Mouse (Mus musculus): ENCODE measurements around the gene Krtcap2. TPM values are rescaled to one million over a fixed set of nuclear protein-coding genes. Genes with fewer than 3 reads are reported as not detected.

Gene Krtcap2
- polyA plus RNA-seq, 1 experiment from 2014 or later, result 349 TPM

- Histone ChIP-seq H3K9ac (ENCODE audit: low read depth, low read length) (no peak overlapping the region), H3K4me2 (ENCODE audit: low read depth, low read length) (no peak overlapping the region), H3K36me3 (ENCODE audit: control insufficient read depth, insufficient read depth, low read length) (peaks cover 22% of the 10 kb centered on the region; the same call in 1 of the 2 replicates), H3K27me3 (replicated peaks; ENCODE audit: control insufficient read depth, insufficient read depth, low read length) (no peaks in the 10 kb centered on the region), H3K27ac (replicated peaks; ENCODE audit: low read depth, low read length) (no peak overlapping the region), H3K4me3 (ENCODE audit: low read depth, low read length) (no peak overlapping the region), H3K9me3 (ENCODE audit: control insufficient read depth, low read length) (no peaks in the 10 kb centered on the region), H3K4me1 (ENCODE audit: control insufficient read depth, insufficient read depth, low read length) (0 out of 2 replicates have a peak, but pooled peaks cover 2% of the 10 kb centered on the region)
- ATAC-seq (ENCODE audit: low read depth), result no peak
- DNase-seq (ENCODE audit: low spot score), result no peak
- WGBS, result 74% methylated on average over 13 of the region's 14 CpGs
Observed at GRCm38 (mm10) chr3:89233562-89234110, 12.1 kb upstream of the Krtcap2 start.

- H3K9me3 ChIP-seq (ENCODE audit: control insufficient read depth, low read length), result no peaks in the 10 kb centered on the region
- H3K4me2 ChIP-seq (ENCODE audit: low read depth, low read length), result no peak overlapping the region
- DNase-seq (ENCODE audit: low spot score) (no peak), ATAC-seq (ENCODE audit: low read depth) (no peak)
- H3K36me3 ChIP-seq (ENCODE audit: control insufficient read depth, insufficient read depth, low read length), result peaks cover 31% of the 10 kb centered on the region; the same call in 1 of the 2 replicates
- no peak overlapping the region for H3K9ac ChIP-seq (ENCODE audit: low read depth, low read length)
- no peaks in the 10 kb centered on the region for H3K27me3 ChIP-seq (replicated peaks; ENCODE audit: control insufficient read depth, insufficient read depth, low read length)
- H3K27ac ChIP-seq (replicated peaks; ENCODE audit: low read depth, low read length), result no peak overlapping the region
- H3K4me1 ChIP-seq (ENCODE audit: control insufficient read depth, insufficient read depth, low read length), result no peaks in the 10 kb centered on the region
- no peak overlapping the region for H3K4me3 ChIP-seq (ENCODE audit: low read depth, low read length)
- WGBS, result 87% methylated on average over 10 of the region's 10 CpGs
Observed at GRCm38 (mm10) chr3:89236516-89236915, 9.2 kb upstream of the Krtcap2 start.

- Histone ChIP-seq H3K36me3 (ENCODE audit: control insufficient read depth, insufficient read depth, low read length) (peaks cover 37% of the 10 kb centered on the region; the same call in 1 of the 2 replicates), H3K27ac (replicated peaks; ENCODE audit: low read depth, low read length) (no peak overlapping the region), H3K9me3 (ENCODE audit: control insufficient read depth, low read length) (no peaks in the 10 kb centered on the region), H3K4me1 (ENCODE audit: control insufficient read depth, insufficient read depth, low read length) (no peaks in the 10 kb centered on the region), H3K9ac (ENCODE audit: low read depth, low read length) (no peak overlapping the region), H3K4me2 (ENCODE audit: low read depth, low read length) (no peak overlapping the region), H3K27me3 (replicated peaks; ENCODE audit: control insufficient read depth, insufficient read depth, low read length) (no peaks in the 10 kb centered on the region), H3K4me3 (ENCODE audit: low read depth, low read length) (no peak overlapping the region)
- WGBS, result 92% methylated on average over 21 of the region's 21 CpGs
- no peak for ATAC-seq (ENCODE audit: low read depth)
- DNase-seq (ENCODE audit: low spot score), result no peak
Observed at GRCm38 (mm10) chr3:89237682-89238081, 8.1 kb upstream of the Krtcap2 start.

- Histone ChIP-seq H3K9ac (ENCODE audit: low read depth, low read length) (no peak overlapping the region), H3K4me1 (ENCODE audit: control insufficient read depth, insufficient read depth, low read length) (no peaks in the 10 kb centered on the region), H3K27ac (replicated peaks; ENCODE audit: low read depth, low read length) (no peak overlapping the region), H3K4me2 (ENCODE audit: low read depth, low read length) (no peak overlapping the region), H3K9me3 (ENCODE audit: control insufficient read depth, low read length) (no peaks in the 10 kb centered on the region), H3K27me3 (replicated peaks; ENCODE audit: control insufficient read depth, insufficient read depth, low read length) (no peaks in the 10 kb centered on the region), H3K4me3 (ENCODE audit: low read depth, low read length) (no peak overlapping the region), H3K36me3 (ENCODE audit: control insufficient read depth, insufficient read depth, low read length) (peaks cover 37% of the 10 kb centered on the region; the same call in 1 of the 2 replicates)
- WGBS, result 74% methylated on average over 9 of the region's 12 CpGs
- no peak for ATAC-seq (ENCODE audit: low read depth)
- DNase-seq (ENCODE audit: low spot score), result no peak
Observed at GRCm38 (mm10) chr3:89238494-89238893, 7.3 kb upstream of the Krtcap2 start.

GRCm38 (mm10) chr3:89242331-89242895 is 3.4 kb upstream of the Krtcap2 start:
- H3K27ac ChIP-seq (replicated peaks; ENCODE audit: low read depth, low read length), result no peak overlapping the region
- 75% methylated on average over 9 of the region's 9 CpGs for WGBS
- H3K4me1 ChIP-seq (ENCODE audit: control insufficient read depth, insufficient read depth, low read length), result peaks cover 6% of the 10 kb centered on the region; the same call in 1 of the 2 replicates
- no peaks in the 10 kb centered on the region for H3K9me3 ChIP-seq (ENCODE audit: control insufficient read depth, low read length)
- ATAC-seq (ENCODE audit: low read depth) (no peak), DNase-seq (ENCODE audit: low spot score) (no peak)
- H3K4me3 ChIP-seq (ENCODE audit: low read depth, low read length), result no peak overlapping the region
- H3K9ac ChIP-seq (ENCODE audit: low read depth, low read length), result no peak overlapping the region
- peaks cover 25% of the 10 kb centered on the region; the same call in 1 of the 2 replicates for H3K36me3 ChIP-seq (ENCODE audit: control insufficient read depth, insufficient read depth, low read length)
- no peak overlapping the region for H3K4me2 ChIP-seq (ENCODE audit: low read depth, low read length)
- no peaks in the 10 kb centered on the region for H3K27me3 ChIP-seq (replicated peaks; ENCODE audit: control insufficient read depth, insufficient read depth, low read length)

- 13% methylated on average over 13 of the region's 14 CpGs for WGBS
- H3K27ac ChIP-seq (replicated peaks; ENCODE audit: low read depth, low read length), result no peak overlapping the region
Observed at GRCm38 (mm10) chr3:89243609-89244008, 2.2 kb upstream of the Krtcap2 start.

GRCm38 (mm10) chr3:89244158-89244981 is 1.4 kb upstream of the Krtcap2 start:
- peak overlapping the region; percentile 53 for H3K9ac ChIP-seq (ENCODE audit: low read depth, low read length)
- H3K27me3 ChIP-seq (replicated peaks; ENCODE audit: control insufficient read depth, insufficient read depth, low read length), result no peaks in the 10 kb centered on the region
- 14% methylated on average over 24 of the region's 25 CpGs for WGBS
- H3K27ac ChIP-seq (replicated peaks; ENCODE audit: low read depth, low read length), result peak overlapping the region; percentile 44; the same call in 1 of the 2 replicates
- H3K4me3 ChIP-seq (ENCODE audit: low read depth, low read length), result peak overlapping the region; percentile 69
- H3K36me3 ChIP-seq (ENCODE audit: control insufficient read depth, insufficient read depth, low read length), result peaks cover 11% of the 10 kb centered on the region; the same call in 1 of the 2 replicates
- DNase-seq (ENCODE audit: low spot score) (no peak), ATAC-seq (ENCODE audit: low read depth) (peak; percentile 27)
- peak overlapping the region; percentile 65 for H3K4me2 ChIP-seq (ENCODE audit: low read depth, low read length)
- H3K4me1 ChIP-seq (ENCODE audit: control insufficient read depth, insufficient read depth, low read length), result peaks cover 6% of the 10 kb centered on the region; the same call in 1 of the 2 replicates
- H3K9me3 ChIP-seq (ENCODE audit: control insufficient read depth, low read length), result no peaks in the 10 kb centered on the region

More at GRCm38 (mm10) chr3:89243609-89244008, 2.2 kb upstream of the Krtcap2 start:
- H3K4me2 ChIP-seq (ENCODE audit: low read depth, low read length), result peak overlapping the region; percentile 65
- no peaks in the 10 kb centered on the region for H3K27me3 ChIP-seq (replicated peaks; ENCODE audit: control insufficient read depth, insufficient read depth, low read length)
- H3K4me3 ChIP-seq (ENCODE audit: low read depth, low read length), result peak overlapping the region; percentile 69
- ATAC-seq (ENCODE audit: low read depth) (peak; percentile 47; the same call in 1 of the 2 replicates), DNase-seq (ENCODE audit: low spot score) (peak; percentile 79)
- no peaks in the 10 kb centered on the region for H3K9me3 ChIP-seq (ENCODE audit: control insufficient read depth, low read length)
- H3K9ac ChIP-seq (ENCODE audit: low read depth, low read length), result peak overlapping the region; percentile 40; the same call in 1 of the 2 replicates
- peaks cover 15% of the 10 kb centered on the region; the same call in 1 of the 2 replicates for H3K36me3 ChIP-seq (ENCODE audit: control insufficient read depth, insufficient read depth, low read length)
- H3K4me1 ChIP-seq (ENCODE audit: control insufficient read depth, insufficient read depth, low read length), result peaks cover 6% of the 10 kb centered on the region; the same call in 1 of the 2 replicates

GRCm38 (mm10) chr3:89244982-89245687 is 631 bp upstream of the Krtcap2 start:
- peak overlapping the region; percentile 44; the same call in 1 of the 2 replicates for H3K27ac ChIP-seq (replicated peaks; ENCODE audit: low read depth, low read length)
- H3K4me3 ChIP-seq (ENCODE audit: low read depth, low read length), result peak overlapping the region; percentile 69
- peak overlapping the region; percentile 53 for H3K9ac ChIP-seq (ENCODE audit: low read depth, low read length)
- H3K27me3 ChIP-seq (replicated peaks; ENCODE audit: control insufficient read depth, insufficient read depth, low read length), result no peaks in the 10 kb centered on the region
- under 1% methylated on average over 15 of the region's 26 CpGs for WGBS
- DNase-seq (ENCODE audit: low spot score), result peak; percentile 77
- ATAC-seq (ENCODE audit: low read depth), result peak; percentile 34
- peak overlapping the region; percentile 65 for H3K4me2 ChIP-seq (ENCODE audit: low read depth, low read length)
- H3K9me3 ChIP-seq (ENCODE audit: control insufficient read depth, low read length), result no peaks in the 10 kb centered on the region
- peaks cover 6% of the 10 kb centered on the region; the same call in 1 of the 2 replicates for H3K4me1 ChIP-seq (ENCODE audit: control insufficient read depth, insufficient read depth, low read length)
- H3K36me3 ChIP-seq (ENCODE audit: control insufficient read depth, insufficient read depth, low read length), result peaks cover 13% of the 10 kb centered on the region; the same call in 1 of the 2 replicates

Measured in embryonic facial prominence, embryonic 14.5 days (tissue).